Mouse (Mus musculus) ovary, postnatal 10 days (tissue): Measurements from ENCODE around the gene Dock2.

Experiments
- DNase-seq: peaks from one replicate; pipeline ENCODE4 v3.0.0; 2022; ENCODE audit warnings: low spot score

The Dock2 gene

GRCm38 (mm10) chr11:34193658-34194057, 590.0 kb downstream of the Dock2 start:
- no peak for DNase-seq

GRCm38 (mm10) chr11:34184266-34184665, 599.4 kb downstream of the Dock2 start:
- DNase-seq: no peak

- no peak for DNase-seq
Observed at GRCm38 (mm10) chr11:34181214-34182117, 602.2 kb downstream of the Dock2 start.

GRCm38 (mm10) chr11:34178752-34179151, 604.9 kb downstream of the Dock2 start:
- DNase-seq: no peak
